Mouse (Mus musculus) G1E (cell line): ENCODE measurements at regions not wholly inside any gene's neighbourhood (a gene's known extent, or its start where the extent isn't known, plus 50 kb on each side); places are given as distances from the start of the nearest gene placed in this dataset.

ENCODE experiments used
- CTCF ChIP-seq: IDR thresholded peaks from 2 replicates; pipeline ENCODE4 v1.5.1; 2012; ENCODE audit warnings: low read depth, low read length, inconsistent platforms, mixed read lengths
- GATA2 ChIP-seq: IDR thresholded peaks from 2 replicates; pipeline ENCODE4 v1.6.1; 2012; ENCODE audit warnings: low read depth, low read length, inconsistent platforms, borderline replicate concordance
- TAL1 ChIP-seq: conservative IDR thresholded peaks from 2 replicates; pipeline ENCODE4 v1.6.1; 2012; ENCODE audit warnings: low read depth, low read length, inconsistent platforms, mixed read lengths

DNA sequence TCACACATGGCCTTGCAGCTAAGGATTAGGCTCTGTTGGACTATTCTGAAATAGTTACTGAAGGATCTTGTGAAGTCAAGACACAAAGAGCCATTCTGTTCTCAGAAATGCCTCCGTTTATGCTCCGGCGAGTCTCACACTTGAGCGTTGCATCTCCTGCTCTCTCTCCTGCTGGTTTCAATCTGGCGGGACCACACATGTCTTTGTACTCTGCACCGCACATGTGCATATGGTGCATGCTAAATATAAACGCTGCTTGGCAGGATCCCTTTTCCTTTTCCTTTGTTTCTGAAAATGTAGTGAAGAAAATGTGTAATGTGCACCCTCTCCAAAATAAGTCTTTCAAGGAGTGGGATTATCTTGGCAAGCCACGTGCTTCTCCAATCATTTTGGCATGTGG, 196.4 kb upstream of the Kif2a start:
- TF ChIP-seq CTCF (no peak), GATA2 (no peak), TAL1 (no peak)
